Comparison of ENCODE assay signal across 18 mouse cellular contexts in the genomic region with DNA sequence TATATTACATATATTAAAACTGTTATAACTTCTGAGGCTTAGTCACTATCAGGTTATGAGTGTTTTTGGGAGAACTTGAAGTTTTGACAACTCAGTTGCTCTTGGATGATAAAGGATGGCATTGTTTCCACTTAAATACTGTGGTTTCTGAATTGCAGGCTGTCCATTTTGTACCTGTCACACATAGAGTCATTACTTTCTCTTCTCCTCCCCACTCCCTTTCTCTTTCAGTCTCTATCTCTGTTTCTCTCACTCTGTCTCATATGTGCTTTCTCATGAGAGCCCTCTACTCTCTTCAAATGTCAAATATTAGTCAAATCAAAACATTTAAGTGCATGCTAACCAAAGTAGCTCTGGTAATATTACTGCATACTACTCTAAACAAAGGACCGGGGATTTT. TPM values are rescaled to one million over a fixed set of nuclear protein-coding genes. Genes with fewer than 3 reads are reported as not detected.
DNase-seq lines count a peak whose midpoint lies in the region; ATAC-seq lines count a peak whose summit lies in the region.
"Had no signal": no experiment of that assay in that cellular context is flagged by ENCODE, and none has a peak within 500 bp of the region (broad histone marks: within the 10 kb centered on the region; RNA-seq: fewer than 3 reads in every experiment).

No protein-coding gene starts in this region.

- ATAC-seq in CD4-positive, CD25-positive, alpha-beta regulatory T cell, adult 4 months: peak; percentile 67
- peak; percentile 52 for ATAC-seq in activated CD4-positive, CD25-positive, alpha-beta regulatory T cell, adult 4 months
- peak; percentile 79 for ATAC-seq in inflammation-experienced regulatory T-cells, adult 6 months
- ATAC-seq: forebrain, embryonic 14.5 days; forebrain, embryonic 16.5 days; Patski had no signal

- no peak for DNase-seq in kidney, adult 8-10 months
- DNase-seq in right cerebral cortex, adult 2 months (ENCODE audit: low spot score in 2 of 2): no peak
- DNase-seq: adrenal gland, adult 2 months; adrenal gland, postnatal 10 days; adrenal gland, postnatal 25 days; B cell, adult 2 months; cerebellum, adult 18-20 months; cerebellum, adult 8-10 months; cerebellum, adult 9-11 months; cerebellum, postnatal 14 days; cerebellum, postnatal 36 days; embryo, embryonic 11 days had no signal

RNA-seq across cellular contexts. Expression of gene Stat1, which starts 53.0 kb away (rescaled TPM):
- 1,000 to 10,000 TPM in 1 of 2 experiments, 100 to 1,000 TPM in 1; 971 to 1,303 TPM for polyA plus RNA-seq in CD4-positive, CD25-positive, alpha-beta regulatory T cell, adult 4 months (2017; shearing (Covaris generic))
- 100 to 1,000 TPM; 697 to 904 TPM for polyA plus RNA-seq in activated CD4-positive, CD25-positive, alpha-beta regulatory T cell, adult 4 months (2017; shearing (Covaris generic))
- polyA plus RNA-seq in inflammation-experienced regulatory T-cells, adult 6 months (2017; shearing (Covaris generic)): 1,000 to 10,000 TPM in 2 of 3 experiments, 100 to 1,000 TPM in 1; 639 to 1,069 (median 1,003) TPM
